Mouse (Mus musculus): ENCODE data around the gene Rpl3. TPM values are rescaled to one million over a fixed set of nuclear protein-coding genes. Genes with fewer than 3 reads are reported as not detected.

Rpl3 gene
- polyA plus RNA-seq (2014; fragmentation: Nextera tagmentation; extraction: Ambion mirVana), result 1,003 and 1,056 TPM in 2 replicates

GRCm38 (mm10) chr15:80091121-80091955, at the start of gene Rpl3, which contains the start of gene Syngr1:
Gene Rpl3 (minus strand): TSS chr15:80091868.
Gene Syngr1 (plus strand): TSS chr15:80091334.
- H3K9me3 ChIP-seq (ENCODE audit: control insufficient read depth, low read length), result no peaks in the 10 kb centered on the region
- H3K27ac ChIP-seq (ENCODE audit: low read depth, low read length), result no peak within 1 kb of the TSS
- ATAC-seq (ENCODE audit: insufficient read depth, low FRiP score, low TSS enrichment), result peak; percentile 80
- peak within 1 kb of the TSS; percentile 88 for H3K4me2 ChIP-seq (ENCODE audit: low read depth)
- H3K4me3 ChIP-seq (ENCODE audit: low read depth, low read length), result peak within 1 kb of the TSS; percentile 66
- WGBS, result 1% methylated on average over 84 of the region's 86 CpGs
- H3K4me1 ChIP-seq (ENCODE audit: control insufficient read depth, insufficient read depth, low read length), result peaks cover 8% of the 10 kb centered on the region
- H3K27me3 ChIP-seq (ENCODE audit: control insufficient read depth, insufficient read depth, low read length), result peaks cover 19% of the 10 kb centered on the region
- peak; percentile 81 for DNase-seq (ENCODE audit: low spot score)
- peak within 1 kb of the TSS; percentile 58 for H3K9ac ChIP-seq (ENCODE audit: low read length)
- no peaks in the 10 kb centered on the region for H3K36me3 ChIP-seq (ENCODE audit: control insufficient read depth, insufficient read depth, low read length)

GRCm38 (mm10) chr15:80140878-80141277, 49.2 kb upstream of the Rpl3 start:
- Histone ChIP-seq H3K27ac (ENCODE audit: low read depth, low read length) (no peak overlapping the region), H3K9me3 (ENCODE audit: control insufficient read depth, low read length) (no peaks in the 10 kb centered on the region), H3K9ac (ENCODE audit: low read length) (no peak overlapping the region), H3K36me3 (ENCODE audit: control insufficient read depth, insufficient read depth, low read length) (peaks cover 3% of the 10 kb centered on the region; the same call in 1 of the 2 replicates), H3K4me3 (ENCODE audit: low read depth, low read length) (no peak overlapping the region), H3K4me2 (ENCODE audit: low read depth) (no peak overlapping the region), H3K4me1 (ENCODE audit: control insufficient read depth, insufficient read depth, low read length) (0 out of 2 replicates have a peak, but pooled peaks cover 2% of the 10 kb centered on the region), H3K27me3 (ENCODE audit: control insufficient read depth, insufficient read depth, low read length) (no peaks in the 10 kb centered on the region)
- no peak for DNase-seq (ENCODE audit: low spot score)
- no peak for ATAC-seq (ENCODE audit: insufficient read depth, low FRiP score, low TSS enrichment)
- 98% methylated on average over 3 of the region's 3 CpGs for WGBS

- no peak for ATAC-seq (ENCODE audit: insufficient read depth, low FRiP score, low TSS enrichment)
Observed at GRCm38 (mm10) chr15:80140302-80140701, 48.6 kb upstream of the Rpl3 start.

GRCm38 (mm10) chr15:80137945-80138791, 46.5 kb upstream of the Rpl3 start:
- Histone ChIP-seq H3K4me1 (ENCODE audit: control insufficient read depth, insufficient read depth, low read length) (peaks cover 16% of the 10 kb centered on the region), H3K9ac (ENCODE audit: low read length) (no peak overlapping the region), H3K27me3 (ENCODE audit: control insufficient read depth, insufficient read depth, low read length) (no peaks in the 10 kb centered on the region), H3K36me3 (ENCODE audit: control insufficient read depth, insufficient read depth, low read length) (peaks cover 3% of the 10 kb centered on the region; the same call in 1 of the 2 replicates), H3K4me3 (ENCODE audit: low read depth, low read length) (no peak overlapping the region), H3K27ac (ENCODE audit: low read depth, low read length) (no peak overlapping the region), H3K9me3 (ENCODE audit: control insufficient read depth, low read length) (no peaks in the 10 kb centered on the region), H3K4me2 (ENCODE audit: low read depth) (no peak overlapping the region)
- ATAC-seq (ENCODE audit: insufficient read depth, low FRiP score, low TSS enrichment) (no peak), DNase-seq (ENCODE audit: low spot score) (no peak)
- WGBS, result 81% methylated on average over 17 of the region's 17 CpGs

More at GRCm38 (mm10) chr15:80140302-80140701, 48.6 kb upstream of the Rpl3 start:
- no peak for DNase-seq (ENCODE audit: low spot score)
- 0 out of 2 replicates have a peak, but pooled peaks cover 2% of the 10 kb centered on the region for H3K4me1 ChIP-seq (ENCODE audit: control insufficient read depth, insufficient read depth, low read length)
- H3K27me3 ChIP-seq (ENCODE audit: control insufficient read depth, insufficient read depth, low read length), result no peaks in the 10 kb centered on the region
- H3K4me2 ChIP-seq (ENCODE audit: low read depth), result no peak overlapping the region
- H3K27ac ChIP-seq (ENCODE audit: low read depth, low read length), result no peak overlapping the region
- no peak overlapping the region for H3K9ac ChIP-seq (ENCODE audit: low read length)
- H3K4me3 ChIP-seq (ENCODE audit: low read depth, low read length), result no peak overlapping the region
- peaks cover 3% of the 10 kb centered on the region; the same call in 1 of the 2 replicates for H3K36me3 ChIP-seq (ENCODE audit: control insufficient read depth, insufficient read depth, low read length)
- WGBS, result 97% methylated on average over 2 of the region's 2 CpGs
- no peaks in the 10 kb centered on the region for H3K9me3 ChIP-seq (ENCODE audit: control insufficient read depth, low read length)

- peaks cover 3% of the 10 kb centered on the region; the same call in 1 of the 2 replicates for H3K36me3 ChIP-seq (ENCODE audit: control insufficient read depth, insufficient read depth, low read length)
- H3K4me1 ChIP-seq (ENCODE audit: control insufficient read depth, insufficient read depth, low read length), result peaks cover 16% of the 10 kb centered on the region
- no peak overlapping the region for H3K27ac ChIP-seq (ENCODE audit: low read depth, low read length)
- DNase-seq (ENCODE audit: low spot score), result no peak
- H3K4me2 ChIP-seq (ENCODE audit: low read depth), result no peak overlapping the region
- WGBS, result 95% methylated on average over 3 of the region's 3 CpGs
- no peaks in the 10 kb centered on the region for H3K27me3 ChIP-seq (ENCODE audit: control insufficient read depth, insufficient read depth, low read length)
- ATAC-seq (ENCODE audit: insufficient read depth, low FRiP score, low TSS enrichment), result no peak
- no peak overlapping the region for H3K4me3 ChIP-seq (ENCODE audit: low read depth, low read length)
- no peak overlapping the region for H3K9ac ChIP-seq (ENCODE audit: low read length)
- no peaks in the 10 kb centered on the region for H3K9me3 ChIP-seq (ENCODE audit: control insufficient read depth, low read length)
Observed at GRCm38 (mm10) chr15:80136645-80137044, 45.0 kb upstream of the Rpl3 start.

GRCm38 (mm10) chr15:80135499-80135898, 43.8 kb upstream of the Rpl3 start:
- Histone ChIP-seq H3K9ac (ENCODE audit: low read length) (no peak overlapping the region), H3K4me1 (ENCODE audit: control insufficient read depth, insufficient read depth, low read length) (peaks cover 16% of the 10 kb centered on the region), H3K27me3 (ENCODE audit: control insufficient read depth, insufficient read depth, low read length) (no peaks in the 10 kb centered on the region), H3K27ac (ENCODE audit: low read depth, low read length) (no peak overlapping the region), H3K4me3 (ENCODE audit: low read depth, low read length) (no peak overlapping the region), H3K36me3 (ENCODE audit: control insufficient read depth, insufficient read depth, low read length) (peaks cover 2% of the 10 kb centered on the region; the same call in 1 of the 2 replicates), H3K4me2 (ENCODE audit: low read depth) (no peak overlapping the region), H3K9me3 (ENCODE audit: control insufficient read depth, low read length) (no peaks in the 10 kb centered on the region)
- DNase-seq (ENCODE audit: low spot score) (no peak), ATAC-seq (ENCODE audit: insufficient read depth, low FRiP score, low TSS enrichment) (no peak)
- WGBS, result 92% methylated on average over 2 of the region's 2 CpGs

GRCm38 (mm10) chr15:80134450-80134847, 42.8 kb upstream of the Rpl3 start:
- H3K4me3 ChIP-seq (ENCODE audit: low read depth, low read length), result peak overlapping the region; percentile 74
- peak overlapping the region; percentile 95 for H3K4me2 ChIP-seq (ENCODE audit: low read depth)
- no peaks in the 10 kb centered on the region for H3K27me3 ChIP-seq (ENCODE audit: control insufficient read depth, insufficient read depth, low read length)
- peaks cover 16% of the 10 kb centered on the region for H3K4me1 ChIP-seq (ENCODE audit: control insufficient read depth, insufficient read depth, low read length)
- no peaks in the 10 kb centered on the region for H3K9me3 ChIP-seq (ENCODE audit: control insufficient read depth, low read length)
- 58% methylated on average over 9 of the region's 9 CpGs for WGBS
- DNase-seq (ENCODE audit: low spot score), result no peak
- peak overlapping the region; percentile 99 for H3K27ac ChIP-seq (ENCODE audit: low read depth, low read length)
- 0 out of 2 replicates have a peak, but pooled peaks cover 2% of the 10 kb centered on the region for H3K36me3 ChIP-seq (ENCODE audit: control insufficient read depth, insufficient read depth, low read length)
- peak overlapping the region; percentile 96 for H3K9ac ChIP-seq (ENCODE audit: low read length)
- no peak for ATAC-seq (ENCODE audit: insufficient read depth, low FRiP score, low TSS enrichment)

GRCm38 (mm10) chr15:80133682-80134449, 42.2 kb upstream of the Rpl3 start:
- peak overlapping the region; percentile 95 for H3K4me2 ChIP-seq (ENCODE audit: low read depth)
- H3K9me3 ChIP-seq (ENCODE audit: control insufficient read depth, low read length), result no peaks in the 10 kb centered on the region
- H3K9ac ChIP-seq (ENCODE audit: low read length), result peak overlapping the region; percentile 96
- DNase-seq (ENCODE audit: low spot score), result peak; percentile 38
- no peaks in the 10 kb centered on the region for H3K27me3 ChIP-seq (ENCODE audit: control insufficient read depth, insufficient read depth, low read length)
- 19% methylated on average over 14 of the region's 14 CpGs for WGBS
- peak overlapping the region; percentile 74 for H3K4me3 ChIP-seq (ENCODE audit: low read depth, low read length)
- peaks cover 16% of the 10 kb centered on the region for H3K4me1 ChIP-seq (ENCODE audit: control insufficient read depth, insufficient read depth, low read length)
- no peaks in the 10 kb centered on the region for H3K36me3 ChIP-seq (ENCODE audit: control insufficient read depth, insufficient read depth, low read length)
- ATAC-seq (ENCODE audit: insufficient read depth, low FRiP score, low TSS enrichment), result 0 out of 2 replicates have a peak, but pooled peaks have one; percentile 11
- peak overlapping the region; percentile 99 for H3K27ac ChIP-seq (ENCODE audit: low read depth, low read length)
